In the genomic region with DNA sequence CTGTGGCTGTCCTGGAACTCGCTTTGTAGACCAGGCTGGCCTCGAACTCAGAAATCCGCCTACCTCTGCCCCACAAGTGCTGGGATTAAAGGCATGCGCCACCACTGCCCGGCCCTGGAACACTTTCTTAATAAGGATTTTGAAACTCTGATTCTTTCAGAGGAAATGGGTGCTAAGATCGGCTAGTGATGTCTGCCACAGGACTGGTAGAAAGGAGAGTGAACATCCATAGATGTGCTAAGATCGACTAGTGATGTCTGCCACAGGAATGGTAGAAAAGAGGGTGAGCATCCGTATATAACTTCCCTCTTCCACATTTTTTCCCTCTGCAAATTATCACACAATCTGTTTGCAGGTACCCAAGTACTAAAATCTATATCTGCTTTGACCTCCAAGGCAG, we compare ENCODE assay signal across 17 mouse cellular contexts.
"Had no signal": no experiment of that assay in that cellular context is flagged by ENCODE, and none has a peak within 500 bp of the region (broad histone marks: within the 10 kb centered on the region; RNA-seq: fewer than 3 reads in every experiment).

No protein-coding gene starts in this region.

- DNase-seq: kidney, adult 8-10 months; kidney, postnatal 10 days; kidney, postnatal 36 days; layer of hippocampus, postnatal 36 days; left cerebral cortex, postnatal 4 days; liver, embryonic 13.5 days; lung, embryonic 14.5 days; midbrain, embryonic 14.5 days; thymus, adult 2 months; thymus, postnatal 14 days; thymus, postnatal 4 days had no signal

- H3K4me1 ChIP-seq: kidney, embryonic 15.5 days; liver, embryonic 13.5 days; megakaryocyte, embryonic 14.5 days; midbrain, embryonic 10.5 days had no signal

- H3K9ac ChIP-seq: kidney, embryonic 15.5 days; liver, embryonic 13.5 days; lung, embryonic 14.5 days had no signal

- ATAC-seq: lung, postnatal 0 days had no signal

- H3K4me2 ChIP-seq: kidney, embryonic 15.5 days; liver, embryonic 13.5 days; lung, embryonic 14.5 days had no signal

- H3K27ac ChIP-seq: kidney, embryonic 15.5 days; liver, embryonic 13.5 days; macrophage; midbrain, embryonic 10.5 days; stomach, postnatal 0 days had no signal

- H3K36me3 ChIP-seq: kidney, embryonic 15.5 days; liver, embryonic 13.5 days; midbrain, embryonic 10.5 days had no signal

- H3K4me3 ChIP-seq: kidney, embryonic 15.5 days; liver, embryonic 13.5 days; megakaryocyte, embryonic 14.5 days; midbrain, embryonic 10.5 days had no signal

- H3K27me3 ChIP-seq: kidney, embryonic 15.5 days; liver, embryonic 13.5 days had no signal

- H3K9me3 ChIP-seq: kidney, embryonic 15.5 days; liver, embryonic 13.5 days; midbrain, embryonic 10.5 days had no signal
